Mouse (Mus musculus) embryonic facial prominence, embryonic 14.5 days (tissue): Measurements from ENCODE around the gene Eaf1. TPM values are rescaled to one million over a fixed set of nuclear protein-coding genes. Genes with fewer than 3 reads are reported as not detected.
A peak's percentile ranks its signal among the peaks of the same experiment; 100 is the strongest.

Source experiments
- ATAC-seq: fragments of 200-750 bp; cut with Nextera tagmentation; 2 replicates; pipeline ENCODE4 v1.8.0; 2017; ENCODE audit warnings: low read depth, moderate number of reproducible peaks, moderate TSS enrichment
- DNase-seq: peaks from one replicate; pipeline ENCODE4 v3.0.0-alpha.2; 2015; ENCODE audit warnings: low spot score
- H3K27ac ChIP-seq: fragments of 300-500 bp; sonication (generic); replicated peaks from 2 replicates; pipeline ENCODE4 v1.5.1; 2014; ENCODE audit warnings: low read depth, mild to moderate bottlenecking, low read length, moderate library complexity
- H3K27me3 ChIP-seq: fragments of 300-500 bp; sonication (generic); replicated peaks from 2 replicates; pipeline ENCODE4 v1.6.1; 2014; ENCODE audit warnings: low read length; ENCODE audit not compliant: control insufficient read depth, insufficient read depth
- H3K36me3 ChIP-seq: fragments of 300-500 bp; sonication (generic); 2 replicates; pipeline ENCODE4 v1.6.1; 2014; ENCODE audit warnings: low read length, mixed read lengths; ENCODE audit not compliant: control insufficient read depth, insufficient read depth
- H3K4me1 ChIP-seq: fragments of 300-500 bp; sonication (generic); 2 replicates; pipeline ENCODE4 v1.6.1; 2014; ENCODE audit warnings: antibody characterized with exemption, low read length; ENCODE audit not compliant: control insufficient read depth, insufficient read depth
- H3K4me2 ChIP-seq: fragments of 300-500 bp; sonication (generic); 2 replicates; pipeline ENCODE4 v1.6.1; 2014; ENCODE audit warnings: low read depth, mild to moderate bottlenecking, low read length, moderate library complexity, mixed read lengths
- H3K4me3 ChIP-seq: fragments of 300-500 bp; sonication (generic); 2 replicates; pipeline ENCODE4 v1.5.1; 2014; ENCODE audit warnings: low read depth, mild to moderate bottlenecking, low read length
- H3K9ac ChIP-seq: fragments of 300-500 bp; sonication (generic); 2 replicates; pipeline ENCODE4 v1.6.1; 2014; ENCODE audit warnings: low read depth, mild to moderate bottlenecking, low read length, moderate library complexity, mixed read lengths
- H3K9me3 ChIP-seq: fragments of 300-500 bp; sonication (generic); 2 replicates; pipeline ENCODE4 v1.6.1; 2016; ENCODE audit warnings: low read length; ENCODE audit not compliant: control insufficient read depth
- WGBS: fragments of 180-500 bp; shearing (Covaris S2); extraction: QIAGEN DNeasy Blood & Tissue Kit; methylation state at CpG from one replicate; pipeline ENCODE4 v1.1.7; 2014; 5-methylcytosine and 5-hydroxymethylcytosine counted together
- polyA plus RNA-seq: library from polyadenylated mRNA; unstranded; fragments of >200 nt; fragmentation: Nextera tagmentation; extraction: Ambion mirVana; gene quantifications from 2 replicates; pipeline ENCODE4 v1.2.1, GENCODE M21; 2014

Gene Eaf1
- polyA plus RNA-seq, 1 experiment from 2014 or later, result 22.6 TPM

DNA sequence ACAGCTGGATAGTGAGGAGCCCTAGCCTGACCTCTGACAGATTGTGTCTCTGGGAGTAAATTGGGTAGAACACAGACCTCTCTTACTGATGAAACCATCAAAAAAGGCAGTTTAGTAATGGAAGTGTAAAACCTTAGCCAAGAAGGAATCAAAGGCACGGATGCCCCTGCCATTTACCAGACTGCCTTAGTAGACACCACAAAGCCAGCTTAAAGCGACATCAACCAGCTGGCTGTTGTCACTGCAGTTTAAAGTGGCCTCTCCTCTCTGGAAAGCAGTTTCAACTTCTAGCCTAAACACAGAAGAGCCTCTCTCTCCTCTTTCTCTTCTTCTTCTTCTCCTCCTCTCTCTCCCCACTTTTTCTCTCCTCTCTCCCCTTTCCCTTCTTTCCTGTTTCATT lies 27.1 kb downstream of the Eaf1 start:
- H3K9ac ChIP-seq, result no peak overlapping the region
- no peak overlapping the region for H3K27ac ChIP-seq
- no peak for ATAC-seq
- H3K27me3 ChIP-seq, result no peaks in the 10 kb centered on the region
- WGBS, result 53% methylated on average over 2 of the region's 2 CpGs
- no peaks in the 10 kb centered on the region for H3K9me3 ChIP-seq
- no peak for DNase-seq
- H3K36me3 ChIP-seq, result no peaks in the 10 kb centered on the region
- H3K4me3 ChIP-seq, result no peak overlapping the region
- H3K4me1 ChIP-seq, result no peaks in the 10 kb centered on the region; the same call in 1 of the 2 replicates
- H3K4me2 ChIP-seq, result no peak overlapping the region

DNA sequence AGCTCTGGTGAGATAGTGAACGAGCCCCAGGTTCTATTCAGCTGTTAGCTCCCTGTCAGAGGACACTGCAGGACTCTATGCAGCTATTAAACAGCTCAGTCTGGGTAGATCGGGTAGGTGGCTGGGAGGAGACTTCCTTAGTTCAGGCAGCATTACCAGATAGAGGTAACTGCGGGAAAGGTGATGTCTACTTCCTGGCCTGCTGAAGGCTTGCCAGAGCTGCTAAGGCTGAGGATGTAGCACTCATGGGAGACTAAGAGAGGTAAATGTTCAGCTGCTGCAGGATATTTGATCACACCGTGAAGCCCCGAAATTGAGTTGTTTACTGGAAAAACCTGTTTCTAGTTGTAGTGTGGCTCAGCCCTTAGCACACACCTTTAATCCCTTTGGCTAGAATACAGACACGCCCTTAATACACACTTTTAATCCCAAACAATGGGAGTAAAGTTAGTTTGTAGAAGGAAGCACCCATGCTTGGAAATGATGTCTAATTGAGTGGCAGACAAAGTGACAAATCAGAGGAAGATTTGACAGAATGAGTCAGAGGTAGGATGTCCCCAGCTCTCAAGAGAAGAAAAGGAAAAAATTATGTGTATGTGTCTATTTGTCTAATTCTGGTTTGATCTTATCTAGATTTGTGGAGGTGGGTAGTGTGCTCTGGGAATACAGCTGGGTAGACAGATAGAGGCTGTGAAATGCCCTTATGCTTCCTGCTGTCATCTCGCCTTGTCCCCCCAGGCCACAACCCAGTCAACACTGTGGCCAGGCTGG lies 31.0 kb downstream of the Eaf1 start:
- no peak overlapping the region for H3K27ac ChIP-seq
- H3K27me3 ChIP-seq, result no peaks in the 10 kb centered on the region
- no peak overlapping the region for H3K4me2 ChIP-seq
- DNase-seq (no peak), ATAC-seq (no peak)
- 63% methylated on average over 7 of the region's 7 CpGs for WGBS
- no peaks in the 10 kb centered on the region for H3K36me3 ChIP-seq
- no peaks in the 10 kb centered on the region for H3K9me3 ChIP-seq
- no peak overlapping the region for H3K9ac ChIP-seq
- no peaks in the 10 kb centered on the region for H3K4me1 ChIP-seq
- no peak overlapping the region for H3K4me3 ChIP-seq

DNA sequence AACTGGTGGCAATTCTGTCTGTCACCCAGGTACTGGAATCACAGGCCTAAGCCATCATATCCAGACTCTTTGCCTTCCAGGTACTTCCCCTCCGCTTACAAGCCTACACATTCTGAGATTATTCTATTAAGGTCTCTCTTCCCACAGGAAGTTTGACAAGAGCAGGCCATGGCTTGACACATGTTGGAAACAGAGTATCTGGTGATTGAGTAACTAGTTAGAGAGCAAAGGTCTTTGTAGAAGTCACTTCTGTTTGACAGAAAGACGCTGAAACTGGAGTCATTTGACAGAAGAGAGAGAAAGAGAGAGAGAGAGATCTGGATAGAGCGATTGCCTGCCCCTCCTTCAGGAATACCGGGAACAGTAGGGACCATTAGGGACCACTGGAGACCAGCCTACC lies 36.6 kb downstream of the Eaf1 start:
- ATAC-seq (no peak), DNase-seq (no peak)
- Histone ChIP-seq H3K27ac (0 out of 2 replicates have a peak overlapping the region, but pooled peaks have one; percentile 41), H3K9ac (no peak overlapping the region), H3K36me3 (no peaks in the 10 kb centered on the region), H3K4me2 (no peak overlapping the region), H3K27me3 (no peaks in the 10 kb centered on the region), H3K4me3 (no peak overlapping the region), H3K9me3 (no peaks in the 10 kb centered on the region), H3K4me1 (peaks cover 5% of the 10 kb centered on the region; the same call in 1 of the 2 replicates)
- WGBS, result 91% methylated on average over 4 of the region's 4 CpGs

DNA sequence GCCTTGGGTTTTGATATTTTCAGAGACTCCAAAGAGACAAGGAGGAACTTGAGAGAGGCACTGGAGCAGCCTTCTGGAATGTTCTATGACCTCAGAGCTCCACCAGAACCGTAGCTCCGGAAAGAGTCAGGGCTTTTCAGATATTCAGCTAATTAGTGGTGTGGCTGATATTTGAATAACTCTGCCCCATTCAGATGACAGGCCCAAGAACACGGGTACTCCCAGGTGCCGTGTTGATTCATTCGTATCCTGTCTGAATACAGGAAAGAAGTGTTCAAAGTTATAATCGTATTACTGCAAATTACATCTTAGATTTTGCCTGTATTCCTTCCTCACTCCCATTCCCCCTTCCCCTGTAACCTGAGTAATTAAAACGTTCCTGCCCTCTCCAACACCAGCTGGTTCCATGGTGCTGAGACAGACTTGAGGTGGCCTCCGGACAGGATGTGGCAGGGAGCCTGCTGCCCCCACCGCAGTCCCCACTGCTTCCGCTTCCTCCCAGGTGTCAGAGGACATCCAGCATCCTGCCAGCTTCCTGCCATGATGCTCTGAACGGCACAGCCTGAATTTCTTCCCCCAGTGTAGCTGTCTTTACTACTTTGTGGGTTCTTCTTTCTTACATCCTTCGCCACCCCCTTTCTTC lies 37.4 kb downstream of the Eaf1 start:
- no peak overlapping the region for H3K4me3 ChIP-seq
- DNase-seq, result peak; percentile 30
- H3K4me2 ChIP-seq, result peak overlapping the region; percentile 6
- H3K27ac ChIP-seq, result peak overlapping the region; percentile 63
- peak; percentile 71 for ATAC-seq
- 40% methylated on average over 12 of the region's 12 CpGs for WGBS
- H3K9me3 ChIP-seq, result no peaks in the 10 kb centered on the region
- peaks cover 5% of the 10 kb centered on the region; the same call in 1 of the 2 replicates for H3K4me1 ChIP-seq
- H3K27me3 ChIP-seq, result no peaks in the 10 kb centered on the region
- H3K36me3 ChIP-seq, result no peaks in the 10 kb centered on the region
- H3K9ac ChIP-seq, result no peak overlapping the region

DNA sequence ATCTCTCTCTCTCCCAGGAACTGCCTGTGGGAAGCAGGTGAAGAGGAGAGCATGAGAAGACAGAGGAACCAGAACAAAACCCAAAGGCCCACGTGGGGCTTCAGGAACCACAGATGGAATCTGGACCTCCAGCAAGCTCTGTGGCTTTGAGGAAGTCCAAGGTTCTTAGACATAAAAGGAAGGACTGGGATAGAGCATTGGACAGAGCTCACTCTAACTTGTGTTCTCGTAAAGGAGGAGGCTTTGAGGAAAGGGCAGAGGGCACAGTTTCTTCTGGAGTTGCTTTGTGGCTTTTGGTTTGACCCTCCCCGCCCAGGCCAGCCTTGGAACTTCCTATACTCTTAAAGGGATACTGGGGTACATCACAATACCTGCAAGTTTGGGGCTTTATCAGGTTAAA lies 38.5 kb downstream of the Eaf1 start:
- Histone ChIP-seq H3K9ac (no peak overlapping the region), H3K4me1 (peaks cover 5% of the 10 kb centered on the region; the same call in 1 of the 2 replicates), H3K4me3 (no peak overlapping the region), H3K9me3 (no peaks in the 10 kb centered on the region), H3K27ac (no peak overlapping the region), H3K27me3 (no peaks in the 10 kb centered on the region), H3K4me2 (no peak overlapping the region), H3K36me3 (no peaks in the 10 kb centered on the region)
- WGBS, result 56% methylated on average over 3 of the region's 3 CpGs
- ATAC-seq (no peak), DNase-seq (no peak)

DNA sequence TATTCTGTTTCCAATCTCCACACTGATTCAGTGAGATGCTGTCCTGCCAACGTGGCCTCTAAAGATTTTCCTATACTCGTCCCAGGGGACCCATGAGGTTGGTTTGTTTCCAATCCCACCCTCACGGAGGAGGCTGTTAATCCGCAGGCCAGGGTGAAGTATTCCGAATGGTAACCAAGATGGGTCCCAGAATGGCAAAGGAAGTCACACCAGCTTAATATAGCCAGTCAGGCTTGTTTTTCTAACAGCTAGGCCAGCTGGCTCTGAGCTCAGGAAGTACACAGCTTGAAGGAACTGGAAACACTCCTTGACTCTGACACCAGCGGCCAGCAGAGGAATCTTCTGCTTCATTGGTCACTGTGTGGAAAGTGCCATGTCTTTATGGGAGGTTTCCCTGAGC lies 43.1 kb downstream of the Eaf1 start:
- 70% methylated on average over 6 of the region's 6 CpGs for WGBS
- Histone ChIP-seq H3K4me3 (no peak overlapping the region), H3K9ac (no peak overlapping the region), H3K4me1 (no peaks in the 10 kb centered on the region), H3K36me3 (no peaks in the 10 kb centered on the region), H3K4me2 (no peak overlapping the region), H3K27ac (no peak overlapping the region), H3K27me3 (no peaks in the 10 kb centered on the region), H3K9me3 (no peaks in the 10 kb centered on the region)
- ATAC-seq (no peak), DNase-seq (no peak)

DNA sequence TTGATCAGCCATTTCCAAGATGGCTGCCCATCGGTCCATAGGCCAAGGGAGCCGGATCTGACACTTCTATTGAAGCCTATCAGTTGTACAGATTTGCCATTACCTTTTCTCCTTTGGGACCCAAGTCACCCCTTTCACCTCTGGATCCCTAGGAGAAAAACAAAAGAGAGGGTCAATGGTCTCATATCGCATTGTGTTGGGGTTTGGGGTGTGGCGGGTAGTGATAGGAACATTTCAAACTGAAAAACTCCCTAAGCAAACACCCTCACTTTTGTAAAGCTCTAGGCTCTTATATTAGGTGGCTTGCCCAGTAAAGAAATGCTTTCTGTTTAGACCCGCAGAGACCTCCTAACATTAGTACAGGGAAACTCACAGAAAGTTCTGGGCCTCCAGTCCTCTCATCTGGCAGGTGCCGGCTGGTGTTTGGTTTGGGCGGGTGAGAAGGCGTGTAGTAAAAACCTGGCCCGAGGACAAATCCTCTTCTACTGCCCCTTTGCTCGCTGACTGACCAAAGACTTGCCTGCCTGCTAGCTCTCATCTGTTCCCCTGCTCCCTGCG lies 49.8 kb downstream of the Eaf1 start:
- no peak overlapping the region for H3K27ac ChIP-seq
- H3K9me3 ChIP-seq, result no peaks in the 10 kb centered on the region
- no peaks in the 10 kb centered on the region for H3K27me3 ChIP-seq
- DNase-seq (no peak), ATAC-seq (no peak)
- H3K36me3 ChIP-seq, result no peaks in the 10 kb centered on the region
- H3K4me2 ChIP-seq, result no peak overlapping the region
- no peak overlapping the region for H3K4me3 ChIP-seq
- H3K9ac ChIP-seq, result no peak overlapping the region
- whole genome bisulfite sequencing, result 76% methylated on average over 11 of the region's 11 CpGs
- H3K4me1 ChIP-seq, result no peaks in the 10 kb centered on the region

DNA sequence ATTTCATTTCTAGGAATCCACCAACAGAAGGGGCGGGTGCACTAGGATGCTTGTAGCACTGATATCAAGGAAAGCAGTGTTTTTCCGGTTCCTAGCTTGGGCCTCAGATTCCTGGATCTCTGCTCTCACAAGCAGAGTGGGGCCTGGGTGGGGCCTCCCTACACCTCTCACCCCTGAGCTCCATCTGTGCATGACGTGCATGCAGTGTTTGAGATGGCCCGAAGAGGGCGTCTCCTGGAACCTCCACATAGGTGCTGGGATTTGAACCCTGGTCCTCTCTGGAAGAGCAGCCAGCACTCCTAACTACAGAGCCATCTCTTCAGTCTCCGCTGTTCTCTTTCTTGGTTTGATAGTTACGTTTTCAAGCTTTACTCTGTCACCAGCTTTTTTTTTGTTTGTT lies 60.8 kb downstream of the Eaf1 start:
- no peak overlapping the region for H3K9ac ChIP-seq
- 88% methylated on average over 7 of the region's 7 CpGs for WGBS
- H3K9me3 ChIP-seq, result no peaks in the 10 kb centered on the region
- ATAC-seq (no peak), DNase-seq (no peak)
- no peaks in the 10 kb centered on the region for H3K4me1 ChIP-seq
- H3K4me3 ChIP-seq, result no peak overlapping the region
- no peak overlapping the region for H3K27ac ChIP-seq
- H3K27me3 ChIP-seq, result no peaks in the 10 kb centered on the region
- no peak overlapping the region for H3K4me2 ChIP-seq
- no peaks in the 10 kb centered on the region for H3K36me3 ChIP-seq
